Mouse (Mus musculus) lung, adult 2 months (tissue): Measurements from ENCODE around the gene Clic1. TPM values are rescaled to one million over a fixed set of nuclear protein-coding genes. Genes with fewer than 3 reads are reported as not detected.
A peak's percentile ranks its signal among the peaks of the same experiment; 100 is the strongest.
"Not testable (repeated sequence)": the region's sequence is repeated elsewhere in the genome, so short reads cannot be mapped to it uniquely, and the experiment has no call there.

ENCODE experiments used
- DNase-seq: peaks from one replicate; pipeline ENCODE4 v3.0.0; 2022
- H3K4me1 ChIP-seq: fragments of 200-500 bp; 2 replicates; pipeline ENCODE4 v1.6.1; 2011; ENCODE audit warnings: low read length; ENCODE audit not compliant: control insufficient read depth, insufficient read depth
- H3K4me3 ChIP-seq: fragments of 200-500 bp; replicated peaks from 2 replicates; pipeline ENCODE3; 2011; ENCODE audit warnings: low read depth, mild to moderate bottlenecking, control low read depth, low read length; ENCODE audit errors: extremely low read depth
- CTCF ChIP-seq: fragments of 200-500 bp; IDR thresholded peaks from 2 replicates; pipeline ENCODE4 v1.5.1; 2011; ENCODE audit warnings: mild to moderate bottlenecking, low read length, control low read depth; ENCODE audit not compliant: insufficient read depth
- POLR2A ChIP-seq: fragments of 200-500 bp; IDR thresholded peaks from 2 replicates; pipeline ENCODE4 v1.6.1; 2011; ENCODE audit warnings: low read depth, mild to moderate bottlenecking, control low read depth, low read length, borderline replicate concordance; ENCODE audit errors: extremely low read depth
- WGBS: fragments of 180-500 bp; shearing (Covaris S2); methylation state at CpG from one replicate; pipeline ENCODE4 v1.1.7; 2018; 5-methylcytosine and 5-hydroxymethylcytosine counted together
- polyA plus RNA-seq: library from polyadenylated mRNA; depleted of rRNA; stranded (reverse); fragments of >200 nt; gene quantifications from 2 replicates; pipeline ENCODE4 v1.2.3, GENCODE M21; 2012; rRNA removed

The Clic1 gene
- 124 and 153 TPM in 2 replicates for polyA plus RNA-seq

- WGBS: 2% methylated on average over 11 of the region's 11 CpGs
- peak; percentile 50 for DNase-seq
- TF ChIP-seq CTCF (no peak), POLR2A (peak; percentile 85; the same call in 1 of the 2 replicates)
- peaks cover 33% of the 10 kb centered on the region for H3K4me1 ChIP-seq
- H3K4me3 ChIP-seq: peak within 1 kb of the TSS; percentile 92
These were observed at the start of gene Clic1 for GRCm38 (mm10) chr17:35049561-35050016. Gene Clic1, plus strand, starts transcription at chr17:35049966.

GRCm38 (mm10) chr17:35000717-35001451 is 48.9 kb upstream of the Clic1 start, which contains the start of gene Vars:
Gene Vars, plus strand, starts transcription at chr17:35000987.
- TF ChIP-seq POLR2A (peak; percentile 45; the same call in 1 of the 2 replicates), CTCF (no peak)
- Histone ChIP-seq H3K4me3 (peak within 1 kb of the TSS; percentile 78), H3K4me1 (peaks cover 8% of the 10 kb centered on the region)
- DNase-seq: peak; percentile 90
- under 1% methylated on average over 82 of the region's 83 CpGs for WGBS

- WGBS: under 1% methylated on average over 35 of the region's 35 CpGs
- peak overlapping the region; percentile 78 for H3K4me3 ChIP-seq
- no peak for DNase-seq
- no peak for TF ChIP-seq POLR2A
- no peak for TF ChIP-seq CTCF
- peaks cover 8% of the 10 kb centered on the region for H3K4me1 ChIP-seq
These were observed 48.2 kb upstream of the Clic1 start for GRCm38 (mm10) chr17:35001452-35002152.

- Histone ChIP-seq H3K4me1 (peaks cover 8% of the 10 kb centered on the region), H3K4me3 (peak overlapping the region; percentile 78)
- no peak for DNase-seq
- 10% methylated on average over 12 of the region's 12 CpGs for WGBS
- TF ChIP-seq POLR2A (no peak), CTCF (no peak)
These were observed 47.5 kb upstream of the Clic1 start for GRCm38 (mm10) chr17:35002153-35002865.

- Histone ChIP-seq H3K4me3 (no peak overlapping the region), H3K4me1 (peaks cover 8% of the 10 kb centered on the region)
- WGBS: 52% methylated on average over 9 of the region's 9 CpGs
- TF ChIP-seq CTCF: no peak
- no peak for TF ChIP-seq POLR2A
- no peak for DNase-seq
These were observed 46.5 kb upstream of the Clic1 start for GRCm38 (mm10) chr17:35003022-35003838.

- 95% methylated on average over 17 of the region's 17 CpGs for WGBS
- Histone ChIP-seq H3K4me1 (peaks cover 8% of the 10 kb centered on the region), H3K4me3 (no peak overlapping the region)
- TF ChIP-seq POLR2A (no peak), CTCF (no peak)
- DNase-seq: no peak
These were observed 45.6 kb upstream of the Clic1 start for GRCm38 (mm10) chr17:35004075-35004717.

GRCm38 (mm10) chr17:35005158-35005557 is 44.6 kb upstream of the Clic1 start:
- no peak for DNase-seq
- TF ChIP-seq POLR2A (no peak), CTCF (no peak)
- 95% methylated on average over 10 of the region's 10 CpGs for whole genome bisulfite sequencing

GRCm38 (mm10) chr17:35005902-35006301 is 43.9 kb upstream of the Clic1 start:
- H3K4me3 ChIP-seq, DNase-seq, H3K4me1 ChIP-seq: not testable (repeated sequence)
- 98% methylated on average over 5 of the region's 5 CpGs for WGBS

More at GRCm38 (mm10) chr17:35005158-35005557, 44.6 kb upstream of the Clic1 start:
- Histone ChIP-seq H3K4me3 (no peak overlapping the region), H3K4me1 (peaks cover 8% of the 10 kb centered on the region)
